Mouse (Mus musculus) embryonic fibroblast, embryonic 13.5 days (primary cell): ENCODE measurements around the gene E330021D16Rik. TPM values are rescaled to one million over a fixed set of nuclear protein-coding genes. Genes with fewer than 3 reads are reported as not detected.

Experiments used
- H3K27ac ChIP-seq: 2 replicates; pipeline ENCODE4 v1.5.1; 2012; ENCODE audit warnings: low read length, control low read depth, inconsistent platforms; ENCODE audit not compliant: insufficient read depth
- H3K4me1 ChIP-seq: 2 replicates; pipeline ENCODE4 v1.6.1; 2011; ENCODE audit warnings: low read length; ENCODE audit not compliant: control insufficient read depth, insufficient read depth
- H3K4me3 ChIP-seq: 2 replicates; pipeline ENCODE4 v1.5.1; 2011; ENCODE audit warnings: mild to moderate bottlenecking, control low read depth, low read length; ENCODE audit not compliant: insufficient read depth
- CTCF ChIP-seq: IDR thresholded peaks from 2 replicates; pipeline ENCODE4 v1.5.1; 2011; ENCODE audit warnings: mild to moderate bottlenecking, control low read depth, low read length, moderate library complexity, borderline replicate concordance; ENCODE audit not compliant: insufficient read depth
- POLR2A ChIP-seq: IDR thresholded peaks from 2 replicates; pipeline ENCODE4 v1.6.1; 2011; ENCODE audit warnings: low read depth, mild to moderate bottlenecking, control low read depth, low read length, moderate library complexity
- polyA plus RNA-seq: library from polyadenylated mRNA; stranded (reverse); fragments of >200 nt; gene quantifications from 2 replicates; pipeline ENCODE4 v1.2.4, GENCODE M21; 2011; ENCODE audit warnings: low read depth; ENCODE audit not compliant: missing spikeins, insufficient read length

Gene E330021D16Rik
- polyA plus RNA-seq: 0.37 and 0.49 TPM in 2 replicates

- H3K4me3 ChIP-seq: no peak within 1 kb of the TSS
- TF ChIP-seq CTCF: no peak
- no peak for TF ChIP-seq POLR2A
These were observed at the start of gene E330021D16Rik for GRCm38 (mm10) chr6:136415133-136415775. Gene E330021D16Rik, minus strand, starts transcription at chr6:136415569.

GRCm38 (mm10) chr6:136465021-136465420 is 49.7 kb upstream of the E330021D16Rik start:
- Histone ChIP-seq H3K27ac (no peak overlapping the region), H3K4me3 (no peak overlapping the region), H3K4me1 (peaks cover 6% of the 10 kb centered on the region; the same call in 1 of the 2 replicates)
- TF ChIP-seq CTCF (no peak), POLR2A (no peak)

More at GRCm38 (mm10) chr6:136415133-136415775, at the start of gene E330021D16Rik:
- no peaks in the 10 kb centered on the region for H3K4me1 ChIP-seq
- no peak within 1 kb of the TSS for H3K27ac ChIP-seq

- peaks cover 6% of the 10 kb centered on the region; the same call in 1 of the 2 replicates for H3K4me1 ChIP-seq
- no peak overlapping the region for H3K4me3 ChIP-seq
- H3K27ac ChIP-seq: no peak overlapping the region
- no peak for TF ChIP-seq POLR2A
- no peak for TF ChIP-seq CTCF
These were observed 48.8 kb upstream of the E330021D16Rik start for GRCm38 (mm10) chr6:136464121-136464621.

- Histone ChIP-seq H3K27ac (no peak overlapping the region), H3K4me1 (0 out of 2 replicates have a peak, but pooled peaks cover 3% of the 10 kb centered on the region), H3K4me3 (no peak overlapping the region)
- TF ChIP-seq POLR2A (no peak), CTCF (no peak)
These were observed 48.1 kb upstream of the E330021D16Rik start for GRCm38 (mm10) chr6:136463491-136463890.

GRCm38 (mm10) chr6:136459156-136459555 is 43.8 kb upstream of the E330021D16Rik start:
- 0 out of 2 replicates have a peak, but pooled peaks cover 1% of the 10 kb centered on the region for H3K4me1 ChIP-seq
- no peak overlapping the region for H3K27ac ChIP-seq
- TF ChIP-seq CTCF (no peak), POLR2A (no peak)

GRCm38 (mm10) chr6:136456302-136456701 is 40.9 kb upstream of the E330021D16Rik start:
- Histone ChIP-seq H3K4me1 (no peaks in the 10 kb centered on the region), H3K4me3 (no peak overlapping the region), H3K27ac (no peak overlapping the region)
- TF ChIP-seq POLR2A: no peak
- no peak for TF ChIP-seq CTCF

More at GRCm38 (mm10) chr6:136459156-136459555, 43.8 kb upstream of the E330021D16Rik start:
- H3K4me3 ChIP-seq: no peak overlapping the region

- Histone ChIP-seq H3K4me1 (no peaks in the 10 kb centered on the region), H3K27ac (no peak overlapping the region), H3K4me3 (no peak overlapping the region)
- TF ChIP-seq POLR2A: no peak
- no peak for TF ChIP-seq CTCF
These were observed 40.3 kb upstream of the E330021D16Rik start for GRCm38 (mm10) chr6:136455696-136456095.

- TF ChIP-seq CTCF: no peak
- Histone ChIP-seq H3K4me1 (no peaks in the 10 kb centered on the region), H3K27ac (no peak overlapping the region), H3K4me3 (no peak overlapping the region)
These were observed 37.3 kb upstream of the E330021D16Rik start for GRCm38 (mm10) chr6:136452623-136453022.

GRCm38 (mm10) chr6:136450863-136451262 is 35.5 kb upstream of the E330021D16Rik start:
- Histone ChIP-seq H3K4me3 (no peak overlapping the region), H3K27ac (no peak overlapping the region), H3K4me1 (no peaks in the 10 kb centered on the region)
- TF ChIP-seq POLR2A (no peak), CTCF (no peak)

- H3K4me3 ChIP-seq: no peak overlapping the region
- TF ChIP-seq POLR2A (no peak), CTCF (no peak)
These were observed 34.6 kb upstream of the E330021D16Rik start for GRCm38 (mm10) chr6:136449930-136450329.

More at GRCm38 (mm10) chr6:136449930-136450329, 34.6 kb upstream of the E330021D16Rik start:
- Histone ChIP-seq H3K27ac (no peak overlapping the region), H3K4me1 (no peaks in the 10 kb centered on the region)
